Mouse (Mus musculus): Measurements from ENCODE around the gene Stxbp1.

- TF ChIP-seq CTCF (IDR thresholded peaks at IDR 0.05; ENCODE audit: borderline replicate concordance, insufficient read depth, low read depth, low read length): no peak
- no peak for TF ChIP-seq POLR2A (IDR thresholded peaks at IDR 0.05; ENCODE audit: borderline replicate concordance, insufficient read depth, low read length)
These were observed 8.9 kb upstream of the Stxbp1 start for GRCm38 (mm10) chr2:32855790-32856465.

All from cerebellum, adult 2 months (tissue).